Mouse (Mus musculus) T-helper 17 cell (primary cell): ENCODE results near the gene Galp.
"Not testable (repeated sequence)": the region's sequence is repeated elsewhere in the genome, so short reads cannot be mapped to it uniquely, and the experiment has no call there.

Source experiments
- in situ Hi-C, 2 experiments: fragments of 300-600 bp; cut with MboI, MseI; formaldehyde crosslinking; loops; 1 replicate in 1 of 2; 2 replicates in 1 of 2; pipeline ENCODE4 v1.15.1; 2025; ENCODE audit warnings: high pct_unique_total_duplicates in 2 of 2

The Galp gene

DNA sequence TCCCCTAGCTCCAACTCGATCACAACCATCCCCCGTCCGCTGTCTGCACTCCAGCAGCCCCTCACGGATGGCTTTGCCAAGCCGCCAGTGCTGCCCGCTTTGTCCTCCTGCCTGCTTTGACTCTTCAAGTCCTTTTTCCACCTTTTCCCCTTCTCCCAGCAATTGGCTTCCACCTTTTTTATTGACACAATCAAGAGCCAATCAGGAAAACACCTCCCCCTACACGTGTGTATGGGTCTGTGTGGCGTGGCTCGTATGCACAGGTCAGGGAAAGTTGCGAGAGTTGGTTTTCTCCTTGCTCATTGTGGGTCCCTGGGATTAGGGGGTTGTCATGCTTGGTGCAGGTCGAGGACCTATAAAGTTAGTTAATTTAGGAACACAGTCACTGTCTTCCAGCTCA, 42.9 kb downstream of the Galp start:
- in situ Hi-C loops: no loop called here

DNA sequence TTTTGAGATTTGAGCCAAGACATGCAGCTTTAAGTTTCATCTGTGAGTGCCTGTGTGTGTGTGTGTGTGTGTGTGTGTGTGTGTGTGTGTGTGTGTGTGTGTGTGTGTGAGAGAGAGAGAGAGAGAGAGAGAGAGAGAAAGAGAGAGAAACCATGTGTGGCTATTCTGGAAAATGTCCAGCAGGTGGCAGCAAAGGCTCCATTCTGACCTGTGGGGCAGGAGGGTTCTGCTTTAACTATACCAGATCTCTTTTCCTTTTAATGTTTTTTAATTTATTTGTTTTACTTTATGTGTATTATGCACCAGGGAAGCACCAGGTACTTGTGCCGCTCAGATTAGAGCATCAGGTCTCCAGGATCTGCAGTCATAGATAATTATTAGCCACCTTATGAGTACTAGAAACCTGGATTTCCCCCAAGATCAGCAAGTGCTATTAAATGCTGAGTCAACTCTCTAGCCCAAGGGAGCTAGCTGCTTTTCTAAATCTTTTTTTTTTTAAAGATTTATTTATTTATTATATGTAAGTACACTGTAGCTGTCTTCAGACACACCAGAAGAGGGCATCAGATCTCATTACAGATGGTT, 44.0 kb downstream of the Galp start:
- in situ Hi-C loops: not testable (repeated sequence)

DNA sequence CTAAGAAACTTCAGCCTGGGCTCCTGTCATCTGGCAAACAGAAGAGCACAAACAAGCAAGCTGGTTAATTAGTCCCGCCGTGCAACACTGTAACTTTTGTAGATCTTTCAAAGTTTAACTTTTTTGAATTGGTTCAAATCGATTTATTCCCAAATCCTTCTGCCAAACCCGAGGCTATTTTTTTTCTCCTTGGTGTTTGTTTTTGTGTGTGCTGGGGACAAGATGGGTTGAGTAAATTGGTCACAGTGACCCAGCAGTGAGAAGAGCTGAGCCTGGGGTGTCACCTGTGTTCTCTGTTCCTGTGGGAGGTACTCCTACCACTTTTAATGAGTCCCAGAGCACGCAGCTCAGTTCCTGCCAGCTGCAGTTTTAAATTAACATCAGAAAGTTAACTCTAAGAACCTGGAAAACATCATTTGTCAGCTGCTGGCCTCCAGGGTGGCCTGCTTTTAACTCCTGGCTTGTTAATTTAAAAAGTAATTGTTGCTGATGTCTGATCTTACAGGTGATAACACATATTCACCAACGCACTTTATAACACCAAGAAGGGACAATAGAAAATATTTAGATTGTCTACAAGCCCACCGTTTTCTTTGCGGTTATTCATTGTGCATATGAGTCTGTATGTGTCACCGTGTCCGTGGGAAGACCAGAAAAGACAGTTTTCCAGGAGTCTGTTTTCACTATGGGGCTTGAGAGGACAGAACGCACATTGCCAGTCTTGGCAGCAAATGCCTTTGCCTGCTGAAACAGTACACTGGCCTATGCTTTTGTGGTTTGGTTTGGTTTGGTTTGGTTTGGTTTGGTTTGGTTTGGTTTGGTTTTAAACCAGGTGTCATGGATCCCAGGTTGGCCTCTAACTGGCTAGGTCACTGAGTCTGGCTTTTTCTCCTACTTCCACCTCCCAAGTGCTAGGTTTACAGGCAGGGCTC, 47.7 kb downstream of the Galp start:
- in situ Hi-C loops: no loop called here

DNA sequence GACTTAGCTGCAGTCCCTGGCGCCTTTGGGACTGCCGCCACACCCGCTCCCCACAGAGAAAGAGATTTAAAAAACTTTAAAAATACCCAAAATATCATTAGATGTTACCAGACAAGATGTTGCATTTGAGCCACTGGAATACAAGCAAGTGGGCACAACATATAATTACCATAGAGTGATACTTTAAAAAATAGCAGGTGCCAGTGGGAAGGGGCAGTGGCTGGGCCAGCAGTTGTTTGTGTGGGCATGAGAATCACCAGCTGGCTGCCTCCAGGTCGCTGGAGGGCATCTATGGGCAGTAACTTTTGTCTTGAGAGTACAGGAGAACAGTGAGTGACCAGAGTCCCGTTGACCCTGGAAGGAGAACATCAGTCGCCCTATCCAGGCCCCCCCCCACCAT, 55.5 kb downstream of the Galp start, which contains the start of gene Epp13:
Gene Epp13 (plus strand): TSS at position 301 of the 400 bp plus-strand sequence.
- in situ Hi-C loops: no loop called here

DNA sequence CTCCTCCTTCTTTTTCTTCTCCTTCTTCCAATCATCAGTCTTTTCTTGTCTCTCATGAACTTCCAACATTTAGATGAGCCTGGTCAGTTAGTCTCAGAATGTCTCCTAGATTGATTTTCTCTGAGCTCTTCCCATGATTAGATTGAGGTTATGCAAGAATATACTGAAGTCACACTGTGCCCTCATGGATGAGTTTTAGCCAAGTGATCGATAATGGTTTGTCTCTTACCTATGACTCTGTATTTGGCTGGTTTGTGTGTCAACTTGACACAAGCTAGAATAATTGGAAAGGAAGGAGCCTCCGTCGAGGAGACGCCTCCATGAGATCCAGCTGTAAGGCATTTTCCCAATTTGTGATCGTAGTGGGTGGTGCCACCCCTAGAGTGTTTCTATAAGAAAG, 57.6 kb downstream of the Galp start:
- in situ Hi-C loops: no loop called here

DNA sequence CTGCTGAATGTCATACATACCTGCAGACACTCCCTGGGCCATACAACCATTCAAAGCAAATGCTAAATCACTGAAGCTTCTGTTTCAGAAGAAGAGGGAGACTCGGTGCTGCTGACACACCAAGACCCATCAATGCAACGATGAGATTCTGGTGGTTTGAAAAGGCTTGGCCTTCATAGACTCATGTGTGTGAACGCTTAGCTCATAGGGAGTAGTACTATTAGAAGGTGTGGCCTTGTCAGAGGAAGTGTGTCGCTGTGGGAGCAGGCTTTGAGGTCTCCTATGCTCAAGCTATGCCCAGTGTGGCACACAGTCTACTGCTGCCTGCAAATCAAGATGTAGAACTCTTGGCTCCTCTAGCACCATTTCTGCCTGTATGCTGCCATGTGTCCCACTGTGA, 60.5 kb downstream of the Galp start:
- in situ Hi-C loops: no loop called here

DNA sequence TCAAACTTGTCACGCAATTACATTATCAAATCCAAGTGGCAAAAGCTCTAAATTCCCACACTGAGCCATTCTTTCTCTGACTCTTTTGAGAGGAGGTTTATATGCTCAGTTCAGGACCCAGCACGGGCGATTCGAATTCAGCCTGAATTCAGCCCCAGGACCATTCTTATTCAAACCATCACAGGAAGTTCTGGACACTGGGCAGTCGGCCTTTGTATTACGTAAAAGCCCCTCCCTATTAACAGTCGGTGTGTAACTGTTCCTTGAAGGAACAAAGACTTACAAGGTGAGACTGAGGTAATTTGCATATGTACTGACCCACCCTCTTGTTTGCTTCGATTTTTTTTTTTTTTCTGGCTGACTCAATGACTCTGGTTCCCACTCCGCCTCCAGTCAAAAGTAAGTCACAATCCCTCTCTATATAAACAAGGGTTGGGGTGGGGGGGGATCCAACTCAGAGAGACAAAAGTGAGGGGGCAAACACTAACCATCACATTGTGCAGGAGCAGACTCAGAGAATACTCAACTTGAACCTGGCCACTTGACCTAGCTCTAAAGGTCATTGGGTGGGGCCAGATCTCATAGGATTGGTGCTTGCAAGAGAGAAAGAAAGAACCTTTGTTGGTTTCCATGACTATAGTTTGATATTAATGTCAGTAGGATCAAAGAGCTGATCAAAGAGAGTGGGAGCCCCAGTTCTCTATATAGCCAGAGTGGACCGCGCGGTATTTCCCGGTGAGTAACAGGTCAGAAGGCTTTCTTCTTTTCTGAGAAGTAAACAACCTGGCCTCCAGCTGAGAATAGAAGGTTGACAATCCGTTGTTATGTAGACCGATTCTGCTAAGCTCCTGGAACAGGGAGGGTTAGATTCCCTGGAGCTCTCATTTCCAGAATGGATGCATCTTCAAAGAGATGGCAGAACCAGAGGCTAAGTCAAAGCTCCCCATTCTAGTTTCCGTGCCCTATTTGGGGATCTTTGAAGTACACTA, 61.6 kb downstream of the Galp start:
- in situ Hi-C loops: no loop called here

DNA sequence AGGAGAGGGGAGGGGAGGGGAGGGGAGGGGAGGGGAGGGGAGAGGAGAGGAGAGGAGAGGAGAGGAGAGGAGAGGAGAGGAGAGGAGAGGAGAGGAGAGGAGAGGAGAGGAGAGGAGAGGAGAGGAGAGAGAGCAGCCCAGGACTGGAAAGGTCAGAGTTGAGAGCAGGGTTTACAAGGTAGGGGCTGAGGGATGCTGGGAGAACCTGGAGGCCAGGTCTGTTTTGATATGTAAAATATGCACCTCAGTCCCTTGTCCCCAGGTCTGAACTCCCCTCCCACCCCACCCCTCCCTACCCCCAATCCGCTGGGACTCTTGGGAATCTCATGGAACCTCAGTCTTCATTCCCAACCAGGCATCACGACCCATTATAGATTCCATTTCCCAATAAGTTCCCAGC, 63.1 kb downstream of the Galp start:
- in situ Hi-C loops: not testable (repeated sequence)

DNA sequence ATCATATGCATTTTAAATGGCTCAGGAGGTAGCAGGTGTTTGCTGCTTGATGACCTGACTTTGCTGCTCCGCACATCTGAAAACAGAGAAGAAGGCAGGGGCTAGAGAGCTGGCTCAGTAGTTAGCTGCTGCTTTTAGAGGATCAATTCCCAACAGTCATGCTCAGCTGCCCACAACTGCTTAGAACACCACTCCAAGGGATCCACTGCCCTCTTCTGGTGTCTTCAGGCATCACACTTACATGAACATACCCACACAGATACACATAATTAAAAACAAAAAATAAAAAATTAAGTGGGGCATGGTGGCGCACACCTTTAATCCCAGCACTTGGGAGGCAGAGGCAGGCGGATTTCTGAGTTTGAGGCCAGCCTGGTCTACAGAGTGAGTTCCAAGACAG, 65.2 kb downstream of the Galp start:
- in situ Hi-C loops: no loop called here

DNA sequence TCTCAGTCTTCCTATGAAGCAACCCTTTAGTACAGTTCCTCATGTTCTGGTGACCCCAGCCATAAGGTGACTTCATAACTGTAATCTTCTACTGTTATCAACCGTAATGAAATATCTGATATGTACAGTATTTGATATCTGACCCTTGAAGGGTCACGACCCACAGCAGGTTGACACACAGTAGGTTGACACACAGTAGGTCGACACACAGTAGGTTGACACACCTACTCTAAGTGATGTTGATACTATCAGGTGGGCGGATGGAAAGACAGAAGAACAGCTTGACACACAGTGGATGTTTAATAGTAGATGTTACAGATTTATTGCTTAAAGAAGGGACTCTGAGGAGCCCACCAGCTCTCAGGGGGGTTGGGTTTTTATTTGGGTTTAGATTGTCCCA, 66.1 kb downstream of the Galp start:
- in situ Hi-C loops: no loop called here

DNA sequence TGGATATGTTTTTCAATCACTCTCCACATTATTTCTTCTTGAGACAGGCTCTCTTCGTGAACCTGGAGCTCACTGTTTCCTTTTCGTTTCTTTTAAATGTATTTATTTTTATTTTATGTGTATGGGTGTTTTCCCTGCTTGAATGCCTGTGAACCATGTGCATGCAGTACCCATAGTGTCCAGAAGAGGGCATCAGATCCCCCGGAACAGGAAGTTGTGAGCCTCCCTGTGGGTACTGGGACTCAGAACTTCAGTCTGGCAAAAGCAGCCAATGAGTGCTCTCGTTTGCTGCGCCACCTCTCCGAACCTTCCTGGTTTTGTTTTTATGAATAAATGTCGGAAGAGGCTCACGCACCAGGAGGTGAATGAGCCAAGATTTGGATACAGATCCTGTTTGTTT, 68.8 kb downstream of the Galp start:
- in situ Hi-C loops: no loop called here
